Mouse (Mus musculus): Measurements from ENCODE around the gene Dnah2. TPM values are rescaled to one million over a fixed set of nuclear protein-coding genes. Genes with fewer than 3 reads are reported as not detected.
A peak's percentile ranks its signal among the peaks of the same experiment; 100 is the strongest.

Gene Dnah2
- polyA plus RNA-seq, 1 experiment from 2014 or later: 1.3 TPM

DNA sequence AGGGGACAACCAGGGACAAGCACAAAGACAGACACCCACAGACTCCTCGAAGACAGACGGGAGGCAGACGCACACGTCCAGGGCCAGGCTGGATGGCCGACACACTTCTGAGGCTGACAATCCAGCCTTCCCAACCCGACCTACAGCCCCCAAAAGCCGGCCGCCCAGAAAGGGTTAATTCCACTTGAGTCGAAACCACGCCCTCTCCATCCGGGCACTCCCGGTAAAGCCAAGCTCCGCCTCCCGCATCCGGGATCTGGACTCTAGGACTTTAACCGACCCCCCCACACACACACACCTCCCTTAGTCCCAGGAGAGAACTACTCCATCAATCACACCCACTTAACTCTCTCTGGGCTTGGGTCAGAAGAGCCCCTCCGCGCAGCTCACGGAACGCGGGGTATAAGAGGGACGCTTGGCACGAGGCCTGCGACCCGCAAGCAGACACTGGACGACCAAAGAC, 137.8 kb downstream of the Dnah2 start:
- ATAC-seq (peak; percentile 62), DNase-seq (ENCODE audit: low spot score) (peak; percentile 98)
- H3K27me3 ChIP-seq (replicated peaks; ENCODE audit: insufficient read depth, low read length): no peaks in the 10 kb centered on the region
- H3K4me1 ChIP-seq (ENCODE audit: insufficient read depth, low read depth, low read length): peaks cover 32% of the 10 kb centered on the region
- H3K4me3 ChIP-seq (ENCODE audit: low read depth, low read length): peak overlapping the region; percentile 75
- peak overlapping the region; percentile 97 for H3K4me2 ChIP-seq (replicated peaks; ENCODE audit: low read depth, low read length)
- no peaks in the 10 kb centered on the region for H3K9me3 ChIP-seq (ENCODE audit: low read length)
- WGBS: 0% methylated on average over 26 of the region's 26 CpGs
- H3K9ac ChIP-seq (replicated peaks; ENCODE audit: low read depth): peak overlapping the region; percentile 93
- peak overlapping the region; percentile 100 for H3K27ac ChIP-seq (ENCODE audit: low read length)
- H3K36me3 ChIP-seq (ENCODE audit: insufficient read depth, low read length): peaks cover 19% of the 10 kb centered on the region
- TF ChIP-seq EP300 (IDR thresholded peaks at IDR 0.05): no peak; the same call in 1 of the 2 replicates
- TF ChIP-seq CTCF (IDR thresholded peaks at IDR 0.05): no peak

DNA sequence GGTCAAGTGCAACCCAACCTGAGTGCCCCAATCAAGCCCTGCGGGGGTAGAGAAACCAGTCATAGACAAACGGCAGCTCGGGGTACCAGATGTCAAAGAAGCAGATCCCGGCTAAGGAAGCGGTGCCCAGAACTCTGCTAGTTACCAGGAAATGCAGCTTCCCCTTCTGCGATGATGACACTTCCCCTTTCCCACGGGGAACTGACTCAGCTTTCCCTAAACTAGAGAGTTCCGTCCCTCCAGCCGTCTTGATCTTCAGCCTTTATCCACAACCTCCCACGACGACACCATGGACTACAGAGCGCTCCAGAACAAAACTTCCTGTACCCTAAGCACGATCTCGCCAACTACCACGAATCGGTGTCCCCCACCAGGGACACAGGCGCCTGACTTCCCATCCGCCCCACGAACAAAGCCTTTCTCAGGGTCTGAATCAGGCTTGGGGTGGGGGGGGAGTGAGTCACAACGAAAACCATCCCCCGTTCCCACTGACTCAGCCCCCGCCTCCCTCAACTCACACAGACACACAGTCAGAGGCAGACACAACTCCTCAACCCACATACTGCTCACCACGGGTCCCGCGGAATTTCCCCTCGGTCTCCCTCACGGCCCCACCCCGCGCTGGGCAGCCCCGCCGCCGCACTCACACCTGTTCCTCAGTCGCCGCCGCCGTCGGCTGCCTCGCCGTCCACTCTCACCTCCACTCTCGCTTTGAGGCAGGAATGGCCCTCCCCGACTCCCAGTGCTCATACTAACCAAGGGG, 138.4 kb downstream of the Dnah2 start:
- peak; percentile 20 for ATAC-seq

GRCm38 (mm10) chr11:69410045-69410309, 138.9 kb downstream of the Dnah2 start:
- TF ChIP-seq EP300 (IDR thresholded peaks at IDR 0.05) (no peak), CTCF (IDR thresholded peaks at IDR 0.05) (no peak)
- Histone ChIP-seq H3K4me1 (ENCODE audit: insufficient read depth, low read depth, low read length) (peaks cover 30% of the 10 kb centered on the region), H3K36me3 (ENCODE audit: insufficient read depth, low read length) (peaks cover 30% of the 10 kb centered on the region), H3K4me2 (replicated peaks; ENCODE audit: low read depth, low read length) (peak overlapping the region; percentile 97), H3K4me3 (ENCODE audit: low read depth, low read length) (peak overlapping the region; percentile 75), H3K27me3 (replicated peaks; ENCODE audit: insufficient read depth, low read length) (no peaks in the 10 kb centered on the region), H3K27ac (ENCODE audit: low read length) (peak overlapping the region; percentile 100), H3K9ac (replicated peaks; ENCODE audit: low read depth) (peak overlapping the region; percentile 93), H3K9me3 (ENCODE audit: low read length) (no peaks in the 10 kb centered on the region)
- ATAC-seq (no peak), DNase-seq (ENCODE audit: low spot score) (no peak)
- 0% methylated on average over 18 of the region's 18 CpGs for WGBS

More for the DNA sequence above, 138.4 kb downstream of the Dnah2 start:
- Histone ChIP-seq H3K36me3 (ENCODE audit: insufficient read depth, low read length) (peaks cover 25% of the 10 kb centered on the region), H3K4me1 (ENCODE audit: insufficient read depth, low read depth, low read length) (peaks cover 32% of the 10 kb centered on the region), H3K9ac (replicated peaks; ENCODE audit: low read depth) (peak overlapping the region; percentile 93), H3K27ac (ENCODE audit: low read length) (peak overlapping the region; percentile 100), H3K4me2 (replicated peaks; ENCODE audit: low read depth, low read length) (peak overlapping the region; percentile 97), H3K27me3 (replicated peaks; ENCODE audit: insufficient read depth, low read length) (no peaks in the 10 kb centered on the region), H3K4me3 (ENCODE audit: low read depth, low read length) (peak overlapping the region; percentile 75), H3K9me3 (ENCODE audit: low read length) (no peaks in the 10 kb centered on the region)
- TF ChIP-seq EP300 (IDR thresholded peaks at IDR 0.05) (peak; percentile 79), CTCF (IDR thresholded peaks at IDR 0.05) (no peak)
- WGBS: 3% methylated on average over 35 of the region's 41 CpGs
- peak; percentile 92 for DNase-seq (ENCODE audit: low spot score)

DNA sequence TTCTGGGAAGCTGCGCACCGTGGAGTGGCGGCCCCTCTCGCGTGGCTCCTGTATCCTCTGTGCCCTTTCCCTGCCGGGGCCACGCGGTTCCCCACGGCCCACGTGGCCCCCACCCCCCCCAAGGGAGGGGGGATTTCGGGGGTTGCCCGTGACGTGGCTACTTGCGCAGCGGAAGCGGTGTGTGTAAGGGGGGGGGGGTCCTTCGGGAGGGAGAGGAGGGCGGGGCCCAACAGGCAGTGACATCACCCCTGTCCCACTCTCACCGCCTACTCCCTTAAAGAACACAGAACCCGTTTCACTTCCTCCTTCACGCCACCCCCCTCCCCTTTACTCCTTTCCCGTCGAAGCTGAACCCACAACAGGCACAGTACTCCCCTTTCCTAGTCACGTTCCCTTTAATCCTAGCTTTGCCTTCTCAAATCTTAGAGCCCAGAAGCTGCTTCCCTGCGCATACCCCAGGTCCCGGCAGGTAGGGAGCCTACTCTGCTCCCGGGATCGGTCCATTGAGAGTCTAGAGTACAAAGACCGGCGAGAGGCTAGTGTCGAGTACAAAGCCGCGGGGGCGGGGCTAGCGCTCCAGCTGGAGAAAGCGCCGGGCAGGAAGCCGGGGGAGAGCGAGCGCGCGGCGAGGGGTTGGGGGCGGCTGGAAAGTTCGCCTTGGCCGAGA, 139.4 kb downstream of the Dnah2 start:
- peak overlapping the region; percentile 97 for H3K4me2 ChIP-seq (replicated peaks; ENCODE audit: low read depth, low read length)

DNA sequence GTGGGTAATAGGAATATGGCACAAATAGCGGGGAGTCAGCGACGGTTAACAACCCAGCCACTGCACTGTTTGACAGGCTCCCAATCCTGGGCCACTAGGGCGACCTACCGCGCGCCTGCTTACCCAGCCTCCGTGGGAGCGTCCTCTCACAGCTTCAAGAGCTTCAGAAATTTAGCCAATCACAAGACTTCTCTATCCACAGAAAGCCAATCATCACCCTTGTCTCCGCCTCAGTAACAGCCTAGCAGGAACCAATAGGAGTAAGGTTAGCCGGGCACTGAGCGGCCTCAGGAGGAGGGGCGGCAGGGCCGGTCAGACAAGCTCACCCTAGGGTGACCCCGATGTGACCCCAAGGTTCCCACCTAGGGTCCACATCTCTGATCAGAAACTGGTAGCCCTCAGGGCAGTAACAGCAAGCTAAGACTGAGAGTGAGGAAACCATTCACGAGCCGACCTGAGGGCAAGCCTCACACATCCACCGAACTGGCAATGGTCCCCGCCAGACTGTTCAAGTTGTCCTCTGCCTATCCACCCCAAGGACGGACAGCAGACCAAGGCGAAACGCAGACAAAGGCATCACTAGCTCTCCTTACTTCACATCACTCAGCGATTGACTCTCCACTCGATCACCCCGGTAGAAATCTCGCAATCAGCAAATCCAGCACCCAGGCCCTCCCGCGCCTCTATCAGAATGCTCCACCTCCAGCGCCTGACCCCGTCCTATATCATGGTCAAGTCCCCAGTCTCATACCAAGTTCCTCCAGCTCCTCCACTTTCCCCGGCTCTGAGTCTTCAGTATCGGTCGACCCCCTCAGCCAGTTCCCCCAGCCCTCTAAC, 140.2 kb downstream of the Dnah2 start:
- peaks cover 40% of the 10 kb centered on the region for H3K36me3 ChIP-seq (ENCODE audit: insufficient read depth, low read length)
- peak; percentile 98 for DNase-seq (ENCODE audit: low spot score)

More for the DNA sequence above, 139.4 kb downstream of the Dnah2 start:
- DNase-seq (ENCODE audit: low spot score) (peak; percentile 97), ATAC-seq (peak; percentile 64)
- peak overlapping the region; percentile 100 for H3K27ac ChIP-seq (ENCODE audit: low read length)
- H3K4me3 ChIP-seq (ENCODE audit: low read depth, low read length): peak overlapping the region; percentile 75
- H3K9ac ChIP-seq (replicated peaks; ENCODE audit: low read depth): peak overlapping the region; percentile 93
- peaks cover 26% of the 10 kb centered on the region for H3K4me1 ChIP-seq (ENCODE audit: insufficient read depth, low read depth, low read length)
- peaks cover 34% of the 10 kb centered on the region for H3K36me3 ChIP-seq (ENCODE audit: insufficient read depth, low read length)
- WGBS: under 1% methylated on average over 34 of the region's 46 CpGs
- TF ChIP-seq EP300 (IDR thresholded peaks at IDR 0.05) (peak; percentile 76), CTCF (IDR thresholded peaks at IDR 0.05) (0 out of 2 replicates have a peak, but pooled peaks have one; percentile 1)
- H3K27me3 ChIP-seq (replicated peaks; ENCODE audit: insufficient read depth, low read length): no peaks in the 10 kb centered on the region
- no peaks in the 10 kb centered on the region for H3K9me3 ChIP-seq (ENCODE audit: low read length)

GRCm38 (mm10) chr11:69407724-69408004, 141.2 kb downstream of the Dnah2 start:
- ATAC-seq (no peak), DNase-seq (ENCODE audit: low spot score) (no peak)
- Histone ChIP-seq H3K4me3 (ENCODE audit: low read depth, low read length) (no peak overlapping the region), H3K27ac (ENCODE audit: low read length) (peak overlapping the region; percentile 35; the same call in 1 of the 2 replicates), H3K36me3 (ENCODE audit: insufficient read depth, low read length) (peaks cover 44% of the 10 kb centered on the region), H3K4me2 (replicated peaks; ENCODE audit: low read depth, low read length) (peak overlapping the region; percentile 97; the same call in 1 of the 2 replicates), H3K27me3 (replicated peaks; ENCODE audit: insufficient read depth, low read length) (no peaks in the 10 kb centered on the region), H3K9me3 (ENCODE audit: low read length) (no peaks in the 10 kb centered on the region), H3K4me1 (ENCODE audit: insufficient read depth, low read depth, low read length) (peaks cover 15% of the 10 kb centered on the region), H3K9ac (replicated peaks; ENCODE audit: low read depth) (no peak overlapping the region)
- WGBS: 87% methylated on average over 4 of the region's 4 CpGs
- no peak for TF ChIP-seq CTCF (IDR thresholded peaks at IDR 0.05)

More for the DNA sequence above, 140.2 kb downstream of the Dnah2 start:
- Histone ChIP-seq H3K27me3 (replicated peaks; ENCODE audit: insufficient read depth, low read length) (no peaks in the 10 kb centered on the region), H3K9ac (replicated peaks; ENCODE audit: low read depth) (peak overlapping the region; percentile 93), H3K4me2 (replicated peaks; ENCODE audit: low read depth, low read length) (peak overlapping the region; percentile 97), H3K27ac (ENCODE audit: low read length) (peak overlapping the region; percentile 100), H3K4me3 (ENCODE audit: low read depth, low read length) (peak overlapping the region; percentile 75), H3K4me1 (ENCODE audit: insufficient read depth, low read depth, low read length) (peaks cover 20% of the 10 kb centered on the region), H3K9me3 (ENCODE audit: low read length) (no peaks in the 10 kb centered on the region)
- peak; percentile 70 for ATAC-seq
- under 1% methylated on average over 33 of the region's 33 CpGs for WGBS
- TF ChIP-seq CTCF (IDR thresholded peaks at IDR 0.05) (peak; percentile 24; the same call in 1 of the 2 replicates), EP300 (IDR thresholded peaks at IDR 0.05) (no peak)

All from lung, postnatal 0 days (tissue).